Mouse (Mus musculus) erythroblast, embryonic 14.5 days (primary cell): ENCODE measurements around the gene Astn1. TPM values are rescaled to one million over a fixed set of nuclear protein-coding genes. Genes with fewer than 3 reads are reported as not detected.

Experiments used
- H3K27me3 ChIP-seq: 2 replicates; pipeline ENCODE4 v1.6.1; 2012; ENCODE audit warnings: inconsistent platforms; ENCODE audit not compliant: control insufficient read depth
- H3K36me3 ChIP-seq: 2 replicates; pipeline ENCODE4 v1.6.1; 2012; ENCODE audit warnings: mild to moderate bottlenecking, inconsistent platforms; ENCODE audit not compliant: control insufficient read depth
- H3K4me1 ChIP-seq: 2 replicates; pipeline ENCODE4 v1.6.1; 2012; ENCODE audit warnings: inconsistent platforms; ENCODE audit not compliant: control insufficient read depth
- H3K4me3 ChIP-seq: replicated peaks from 2 replicates; pipeline ENCODE3; 2012; ENCODE audit warnings: moderate library complexity, mild to moderate bottlenecking, inconsistent platforms
- H3K9me3 ChIP-seq: 2 replicates; pipeline ENCODE4 v1.6.1; 2012; ENCODE audit warnings: low read length, inconsistent platforms, mixed read lengths; ENCODE audit not compliant: control insufficient read depth
- GATA1 ChIP-seq: IDR thresholded peaks from 2 replicates; pipeline ENCODE4 v1.6.1; 2012; ENCODE audit warnings: low read length, inconsistent platforms, mixed read lengths
- TAL1 ChIP-seq: IDR thresholded peaks from 3 replicates; pipeline ENCODE4 v1.6.1; 2012; ENCODE audit warnings: low read length, inconsistent platforms, mixed read lengths
- polyA plus RNA-seq: library from polyadenylated mRNA; stranded (reverse); fragments of >175 nt; gene quantifications from 2 replicates; pipeline ENCODE4 v1.2.3, GENCODE M21; 2012

Astn1 gene
- polyA plus RNA-seq, 1 experiment = under 0.01 TPM

- no peaks in the 10 kb centered on the region for H3K4me1 ChIP-seq
- no peaks in the 10 kb centered on the region for H3K36me3 ChIP-seq
- H3K9me3 ChIP-seq = peaks cover 25% of the 10 kb centered on the region
- no peak for TF ChIP-seq TAL1
- no peak for TF ChIP-seq GATA1
- no peak overlapping the region for H3K4me3 ChIP-seq
- H3K27me3 ChIP-seq = no peaks in the 10 kb centered on the region
Measured at GRCm38 (mm10) chr1:158405899-158406769, 44.1 kb downstream of the Astn1 start.

GRCm38 (mm10) chr1:158408124-158408523 is 46.1 kb downstream of the Astn1 start:
- no peaks in the 10 kb centered on the region for H3K27me3 ChIP-seq
- no peaks in the 10 kb centered on the region for H3K4me1 ChIP-seq
- TF ChIP-seq TAL1 = no peak
- no peak for TF ChIP-seq GATA1
- H3K9me3 ChIP-seq = peaks cover 21% of the 10 kb centered on the region
- H3K4me3 ChIP-seq = no peak overlapping the region
- no peaks in the 10 kb centered on the region for H3K36me3 ChIP-seq

- no peaks in the 10 kb centered on the region for H3K4me1 ChIP-seq
- H3K4me3 ChIP-seq = no peak overlapping the region
- H3K27me3 ChIP-seq = no peaks in the 10 kb centered on the region
- H3K36me3 ChIP-seq = no peaks in the 10 kb centered on the region
- H3K9me3 ChIP-seq = peaks cover 15% of the 10 kb centered on the region
- TF ChIP-seq TAL1 (no peak), GATA1 (no peak)
Measured at GRCm38 (mm10) chr1:158411146-158411545, 49.1 kb downstream of the Astn1 start.

DNA sequence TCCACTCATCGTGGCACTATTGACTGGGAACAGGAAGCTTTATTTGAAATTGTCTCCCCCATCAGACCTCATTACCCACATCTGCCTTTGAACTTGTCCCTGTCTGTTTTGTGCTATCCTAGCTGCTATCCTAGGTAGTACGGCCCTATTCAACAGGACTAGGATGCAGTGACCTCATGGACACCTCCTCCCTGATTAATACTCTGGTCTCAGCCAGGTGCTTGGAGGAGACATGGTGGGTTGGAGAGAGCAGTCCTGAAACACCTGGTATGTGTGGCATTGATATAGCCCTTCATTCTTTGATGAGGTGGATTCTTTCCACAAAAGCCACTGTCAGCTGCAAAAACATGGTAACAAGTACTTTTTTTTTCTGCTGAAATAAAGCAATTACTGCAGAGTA is 52.1 kb downstream of the Astn1 start:
- Histone ChIP-seq H3K4me1 (no peaks in the 10 kb centered on the region), H3K9me3 (peaks cover 9% of the 10 kb centered on the region), H3K27me3 (no peaks in the 10 kb centered on the region), H3K36me3 (no peaks in the 10 kb centered on the region), H3K4me3 (no peak overlapping the region)
- TF ChIP-seq GATA1 (no peak), TAL1 (no peak)

DNA sequence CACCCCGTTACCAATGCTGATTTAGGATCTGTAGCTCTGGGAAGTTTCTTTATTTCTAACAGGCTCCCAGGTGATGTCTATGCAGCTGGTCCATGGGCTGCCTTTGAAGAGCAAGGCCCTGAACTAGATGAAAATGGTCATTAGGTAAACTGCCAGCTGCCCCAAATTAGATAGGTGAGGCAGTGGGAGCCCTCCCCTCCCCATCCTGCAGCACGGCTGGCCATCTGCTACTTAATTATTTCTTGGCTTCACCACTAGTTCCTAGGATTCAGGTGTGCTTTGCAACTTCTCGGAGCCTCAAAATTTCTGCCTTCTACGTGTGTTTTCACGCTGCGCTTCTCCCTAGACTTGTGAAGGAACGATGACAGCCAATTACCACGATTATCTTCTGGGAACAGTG is 59.4 kb downstream of the Astn1 start:
- H3K9me3 ChIP-seq = no peaks in the 10 kb centered on the region; the same call in 1 of the 2 replicates
- H3K36me3 ChIP-seq = no peaks in the 10 kb centered on the region
- H3K4me3 ChIP-seq = no peak overlapping the region
- no peaks in the 10 kb centered on the region for H3K4me1 ChIP-seq
- TF ChIP-seq TAL1 (no peak), GATA1 (no peak)
- H3K27me3 ChIP-seq = no peaks in the 10 kb centered on the region

DNA sequence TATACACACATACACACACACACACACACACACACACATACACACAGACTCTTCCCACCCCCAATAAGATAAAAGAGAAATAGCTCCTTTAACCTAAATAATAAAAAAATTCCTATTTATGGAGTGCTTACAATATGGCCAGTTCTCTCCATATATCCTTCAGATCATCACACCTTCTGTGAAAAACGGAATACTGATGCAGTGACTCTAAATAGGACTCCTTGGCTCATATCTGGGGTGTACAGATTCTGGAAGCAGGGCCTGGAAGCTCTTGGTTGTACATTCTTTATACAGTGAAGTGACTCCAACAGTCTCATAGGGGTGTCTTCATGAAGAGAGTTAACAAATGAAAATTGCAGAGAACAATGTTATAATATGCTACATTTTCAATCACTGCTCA is 60.7 kb downstream of the Astn1 start:
- TF ChIP-seq TAL1 (no peak), GATA1 (no peak)
- H3K36me3 ChIP-seq = no peaks in the 10 kb centered on the region
- H3K4me1 ChIP-seq = no peaks in the 10 kb centered on the region
- no peaks in the 10 kb centered on the region for H3K27me3 ChIP-seq
- H3K4me3 ChIP-seq = no peak overlapping the region
- H3K9me3 ChIP-seq = no peaks in the 10 kb centered on the region; the same call in 1 of the 2 replicates

DNA sequence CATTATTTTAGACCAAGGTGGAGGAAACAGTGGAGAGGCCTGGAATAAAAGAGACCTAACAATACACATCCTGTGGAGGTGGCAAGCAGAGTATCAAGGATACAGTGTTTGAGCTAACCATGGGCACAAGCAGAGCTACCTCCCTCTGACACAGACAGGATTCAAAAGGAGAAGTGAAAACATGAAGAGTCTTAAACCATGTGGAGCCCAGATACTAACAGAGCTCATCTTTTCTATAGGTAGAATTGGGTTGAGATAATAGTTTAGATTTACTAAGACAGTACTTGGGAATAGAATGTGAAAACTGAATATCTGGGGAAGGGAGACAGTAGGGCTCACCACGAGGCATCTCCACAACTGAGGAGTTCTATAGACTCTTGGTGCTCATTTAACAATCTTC is 84.0 kb downstream of the Astn1 start:
- no peaks in the 10 kb centered on the region for H3K4me1 ChIP-seq
- no peaks in the 10 kb centered on the region for H3K27me3 ChIP-seq
- TF ChIP-seq TAL1 (no peak), GATA1 (no peak)
- H3K4me3 ChIP-seq = no peak overlapping the region
- no peaks in the 10 kb centered on the region for H3K36me3 ChIP-seq
- peaks cover 2% of the 10 kb centered on the region; the same call in 1 of the 2 replicates for H3K9me3 ChIP-seq

DNA sequence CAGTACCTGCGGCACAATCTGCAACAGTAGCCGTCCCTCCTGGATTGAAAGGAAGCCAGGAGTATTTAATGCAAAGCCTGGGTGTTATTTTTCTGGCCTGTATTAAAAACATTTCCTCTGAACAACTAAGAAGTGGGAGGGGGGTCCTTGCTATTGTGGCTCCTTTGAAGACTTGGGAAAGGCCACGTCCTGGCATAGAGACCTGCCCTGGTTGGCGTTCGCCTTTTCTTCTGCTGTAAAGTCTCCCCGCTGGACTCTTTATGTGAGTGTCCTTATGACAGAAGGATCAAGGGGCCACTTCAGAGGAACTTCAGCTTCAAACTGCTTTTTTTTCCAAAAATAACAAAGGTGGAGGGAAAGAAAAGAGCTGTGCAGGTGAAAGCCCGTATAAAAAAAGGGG is 85.9 kb downstream of the Astn1 start:
- peaks cover 6% of the 10 kb centered on the region for H3K9me3 ChIP-seq
- no peaks in the 10 kb centered on the region for H3K27me3 ChIP-seq
- no peaks in the 10 kb centered on the region for H3K36me3 ChIP-seq
- H3K4me1 ChIP-seq = no peaks in the 10 kb centered on the region
- no peak overlapping the region for H3K4me3 ChIP-seq
- no peak for TF ChIP-seq TAL1
- no peak for TF ChIP-seq GATA1

- H3K27me3 ChIP-seq = no peaks in the 10 kb centered on the region
- peaks cover 18% of the 10 kb centered on the region for H3K9me3 ChIP-seq
- no peaks in the 10 kb centered on the region for H3K36me3 ChIP-seq
- H3K4me1 ChIP-seq = no peaks in the 10 kb centered on the region
- TF ChIP-seq GATA1 (no peak), TAL1 (no peak)
- no peak overlapping the region for H3K4me3 ChIP-seq
Measured at GRCm38 (mm10) chr1:158452675-158453074, 90.6 kb downstream of the Astn1 start.
